Mouse (Mus musculus): Measurements from ENCODE around the gene Tmem156. TPM values are rescaled to one million over a fixed set of nuclear protein-coding genes. Genes with fewer than 3 reads are reported as not detected.

The Tmem156 gene
- total and polyA plus RNA-seq, 3 experiments = 7.3 to 16.6 (median 15.8) TPM

- Histone ChIP-seq H3K9me3 (replicated peaks; ENCODE audit: low read length) (no peaks in the 10 kb centered on the region), H3K27me3 (replicated peaks) (no peaks in the 10 kb centered on the region), H3K79me2 (replicated peaks; ENCODE audit: control insufficient read depth, extremely low read depth, insufficient read depth, poor library complexity, severe bottlenecking) (no peaks in the 10 kb centered on the region), H3K9ac (ENCODE audit: insufficient read depth, low read depth) (no peak overlapping the region), H3K27ac (ENCODE audit: insufficient read depth, low read depth) (no peak overlapping the region), H3K36me3 (replicated peaks in 1 of 2; ENCODE audit: control insufficient read depth in 1 of 2, insufficient read depth in 1 of 2, low read length in 1 of 2) (peaks cover 0 to 12% of the 10 kb centered on the region in 2 experiments), H3K4me3 (replicated peaks in 1 of 3; ENCODE audit: low read depth in 2 of 3, low read length in 2 of 3, poor library complexity in 1 of 3) (no peak overlapping the region), H3K4me2 (ENCODE audit: insufficient read depth, low read depth, poor library complexity, severe bottlenecking) (no peak overlapping the region), H3K4me1 (ENCODE audit: control insufficient read depth in 1 of 2, insufficient read depth in 2 of 2) (peaks cover 0 to 10% of the 10 kb centered on the region in 2 experiments; a peak in 2 of 4 replicates)
- DNase-seq (ENCODE audit: extremely low read depth) = no peak
- TF ChIP-seq MAX (IDR thresholded peaks at IDR 0.05; ENCODE audit: low read length) (no peak), CHD2 (IDR thresholded peaks at IDR 0.05; ENCODE audit: low read length) (no peak), TBP (conservative IDR thresholded peaks at IDR 0.05; ENCODE audit: low read depth, low read length) (no peak), MEF2A (IDR thresholded peaks at IDR 0.05; ENCODE audit: borderline replicate concordance, low read depth, low read length) (no peak), ZKSCAN1 (IDR thresholded peaks at IDR 0.05; ENCODE audit: borderline replicate concordance, low read depth, low read length) (no peak), POLR2A (IDR thresholded peaks at IDR 0.05; ENCODE audit: low read depth, low read length) (no peak), CHD1 (IDR thresholded peaks at IDR 0.05; ENCODE audit: low read depth, low read length) (no peak), MYC (IDR thresholded peaks at IDR 0.05; ENCODE audit: low read depth, low read length) (no peak), NELFE (IDR thresholded peaks at IDR 0.05; ENCODE audit: low read depth, low read length) (no peak), JUN (IDR thresholded peaks at IDR 0.05; ENCODE audit: insufficient read depth, low read depth, low read length) (no peak), RCOR1 (conservative IDR thresholded peaks at IDR 0.05; ENCODE audit: low read depth, low read length) (no peak), GABPA (IDR thresholded peaks at IDR 0.05; ENCODE audit: insufficient replicate concordance, low read depth, low read length) (no peak), UBTF (IDR thresholded peaks at IDR 0.05; ENCODE audit: low read depth, low read length) (no peak), USF2 (conservative IDR thresholded peaks at IDR 0.05; ENCODE audit: low read depth, low read length) (no peak)
- dilution Hi-C loops (cut with MboI; ENCODE audit: extremely low pct_ligation_motif_present, extremely low pct_unique_long_range_greater_than_20kb, low sequenced_read_pairs) = no loop called here
- in situ Hi-C loops (cut with MboI; ENCODE audit: low pct_ligation_motif_present, low pct_unique_long_range_greater_than_20kb, low sequenced_read_pairs) = no loop called here
These were observed 39.4 kb upstream of the Tmem156 start for GRCm38 (mm10) chr5:65131211-65131879.

- no peak for DNase-seq (ENCODE audit: extremely low read depth)
- in situ Hi-C loops (cut with MboI; ENCODE audit: low pct_ligation_motif_present, low pct_unique_long_range_greater_than_20kb, low sequenced_read_pairs) = no loop called here
- dilution Hi-C loops (cut with MboI; ENCODE audit: extremely low pct_ligation_motif_present, extremely low pct_unique_long_range_greater_than_20kb, low sequenced_read_pairs) = no loop called here
These were observed 38.7 kb upstream of the Tmem156 start for GRCm38 (mm10) chr5:65130528-65131210.

More at GRCm38 (mm10) chr5:65130528-65131210, 38.7 kb upstream of the Tmem156 start:
- no peak overlapping the region for H3K27ac ChIP-seq (ENCODE audit: insufficient read depth, low read depth)
- TF ChIP-seq ZMIZ1 (IDR thresholded peaks at IDR 0.05; ENCODE audit: low read depth, low read length) (no peak), BHLHE40 (IDR thresholded peaks at IDR 0.05; ENCODE audit: low read depth, low read length) (no peak), SIN3A (IDR thresholded peaks at IDR 0.05; ENCODE audit: low read length) (no peak), RCOR1 (conservative IDR thresholded peaks at IDR 0.05; ENCODE audit: low read depth, low read length) (no peak), GABPA (IDR thresholded peaks at IDR 0.05; ENCODE audit: insufficient replicate concordance, low read depth, low read length) (no peak), CHD1 (IDR thresholded peaks at IDR 0.05; ENCODE audit: low read depth, low read length) (no peak), UBTF (IDR thresholded peaks at IDR 0.05; ENCODE audit: low read depth, low read length) (no peak), PAX5 (IDR thresholded peaks at IDR 0.05; ENCODE audit: low read length) (no peak), TBP (conservative IDR thresholded peaks at IDR 0.05; ENCODE audit: low read depth, low read length) (no peak), MYC (IDR thresholded peaks at IDR 0.05; ENCODE audit: low read depth, low read length) (no peak)
- H3K9me3 ChIP-seq (replicated peaks; ENCODE audit: low read length) = no peaks in the 10 kb centered on the region
- H3K4me2 ChIP-seq (ENCODE audit: insufficient read depth, low read depth, poor library complexity, severe bottlenecking) = no peak overlapping the region
- no peaks in the 10 kb centered on the region for H3K79me2 ChIP-seq (replicated peaks; ENCODE audit: control insufficient read depth, extremely low read depth, insufficient read depth, poor library complexity, severe bottlenecking)
- H3K4me1 ChIP-seq (ENCODE audit: control insufficient read depth in 1 of 2, insufficient read depth in 2 of 2) = peaks cover 0 to 3% of the 10 kb centered on the region in 2 experiments; a peak in 2 of 4 replicates
- H3K9ac ChIP-seq (ENCODE audit: insufficient read depth, low read depth) = no peak overlapping the region
- peaks cover 0 to 13% of the 10 kb centered on the region in 2 experiments for H3K36me3 ChIP-seq (replicated peaks in 1 of 2; ENCODE audit: control insufficient read depth in 1 of 2, insufficient read depth in 1 of 2, low read length in 1 of 2)
- H3K27me3 ChIP-seq (replicated peaks) = no peaks in the 10 kb centered on the region
- H3K4me3 ChIP-seq (replicated peaks in 1 of 3; ENCODE audit: low read depth in 2 of 3, low read length in 2 of 3, poor library complexity in 1 of 3) = no peak overlapping the region

Measured in CH12.LX (cell line).